9 mouse cellular contexts compared by ENCODE assay signal in genomic region chr19:29683844-29684540, GRCm38 (mm10). TPM values are rescaled to one million over a fixed set of nuclear protein-coding genes. Genes with fewer than 3 reads are reported as not detected.
DNase-seq lines count a peak whose midpoint lies in the region; TF ChIP-seq lines count a peak whose summit lies in the region.
"Had no signal": no experiment of that assay in that cellular context is flagged by ENCODE, and none has a peak within 500 bp of the region (broad histone marks: within the 10 kb centered on the region; RNA-seq: fewer than 3 reads in every experiment).

No protein-coding gene starts in this region.

- H3K27ac ChIP-seq in olfactory bulb, adult 2 months (ENCODE audit: insufficient read depth, low read depth, low read length), result no peak overlapping the region
- H3K27ac ChIP-seq: limb, embryonic 12.5 days had no signal

- no peak overlapping the region for H3K4me3 ChIP-seq in olfactory bulb, adult 2 months (ENCODE audit: insufficient read depth, low read depth, low read length)
- H3K4me3 ChIP-seq: limb, embryonic 12.5 days had no signal

- TF ChIP-seq POLR2A in olfactory bulb, adult 2 months (IDR thresholded peaks at IDR 0.05; ENCODE audit: insufficient read depth, low read depth, low read length), result no peak

- peak; percentile 73 to 79 for DNase-seq in CD8-positive naive resting alpha-beta T cell, adult 2 months (ENCODE audit: low read depth in 2 of 2, low spot score in 2 of 2)
- DNase-seq in adrenal gland, adult 8-10 months, result peak; percentile 55
- DNase-seq in embryo, embryonic 10.5 days (ENCODE audit: low spot score), result peak; percentile 89
- DNase-seq in gastrocnemius, postnatal 4 days (ENCODE audit: low spot score in 2 of 2), result peak; percentile 41 to 73
- DNase-seq in kidney, postnatal 10 days, result peak; percentile 87
- peak; percentile 67 to 68 for DNase-seq in lung, adult 18-20 months
- DNase-seq in thymus, postnatal 10 days (ENCODE audit: low spot score in 2 of 2), result peak; percentile 48 to 84

- H3K4me1 ChIP-seq in olfactory bulb, adult 2 months (ENCODE audit: control insufficient read depth, insufficient read depth, low read length), result no peaks in the 10 kb centered on the region
- H3K4me1 ChIP-seq: limb, embryonic 12.5 days had no signal

- WGBS in olfactory bulb, adult 2 months, result 46% methylated on average over 16 of the region's 16 CpGs

- TF ChIP-seq CTCF in olfactory bulb, adult 2 months (IDR thresholded peaks at IDR 0.05; ENCODE audit: insufficient read depth, low read depth, low read length), result peak; percentile 56

RNA-seq across cellular contexts. Expression of gene Mlana, which starts 13.6 kb away (rescaled TPM):
- total RNA-seq in adrenal gland, adult 8-10 months (2022), result not detected
- total RNA-seq in gastrocnemius, postnatal 4 days (2021), result under 1 TPM in 1 of 2 experiments, not detected in 1; 0.39 TPM
- polyA plus RNA-seq in olfactory bulb, adult 2 months (2012; ENCODE audit: insufficient read depth, insufficient read length, low replicate concordance, missing spikeins), result not detected in 2 replicates
- polyA plus RNA-seq: limb, embryonic 12.5 days had no signal

RNA-seq across cellular contexts. Expression of gene Ermp1, which starts 35.8 kb away (rescaled TPM):
- total RNA-seq in adrenal gland, adult 8-10 months (2022), result 10 to 100 TPM; 50.7 to 68.4 (median 58.3) TPM
- 10 to 100 TPM; 11.5 to 13.0 TPM for total RNA-seq in gastrocnemius, postnatal 4 days (2021)
- polyA plus RNA-seq in olfactory bulb, adult 2 months (2012; ENCODE audit: insufficient read depth, insufficient read length, low replicate concordance, missing spikeins), result not detected in 2 replicates
